Mouse (Mus musculus) liver, adult 2 months (tissue): ENCODE measurements around the gene Pknox2. TPM values are rescaled to one million over a fixed set of nuclear protein-coding genes. Genes with fewer than 3 reads are reported as not detected.

Source experiments
- DNase-seq: peaks from one replicate; pipeline ENCODE4 v3.0.0-alpha.2; 2011; ENCODE audit warnings: low read depth, low spot score; ENCODE audit errors: extremely low read depth
- H3K27ac ChIP-seq: fragments of 200-500 bp; replicated peaks from 2 replicates; pipeline ENCODE4 v1.5.1; 2012; ENCODE audit warnings: low read depth, mild to moderate bottlenecking, control low read depth, inconsistent platforms, low read length; ENCODE audit not compliant: insufficient read depth
- H3K27me3 ChIP-seq: fragments of 200-500 bp; 2 replicates; pipeline ENCODE4 v1.6.1; 2012; ENCODE audit warnings: mild to moderate bottlenecking, moderate library complexity, low read length, inconsistent platforms; ENCODE audit not compliant: control insufficient read depth, insufficient read depth
- H3K36me3 ChIP-seq: fragments of 200-500 bp; 2 replicates; pipeline ENCODE4 v1.6.1; 2012; ENCODE audit warnings: low read length, inconsistent platforms; ENCODE audit not compliant: control insufficient read depth, insufficient read depth
- H3K4me1 ChIP-seq: fragments of 200-500 bp; 2 replicates; pipeline ENCODE4 v1.6.1; 2011; ENCODE audit warnings: low read length; ENCODE audit not compliant: control insufficient read depth, insufficient read depth
- H3K4me3 ChIP-seq: fragments of 200-500 bp; 2 replicates; pipeline ENCODE4 v1.5.1; 2011; ENCODE audit warnings: low read depth, mild to moderate bottlenecking, control low read depth, low read length, moderate library complexity; ENCODE audit not compliant: insufficient read depth
- H3K79me2 ChIP-seq: fragments of 200-500 bp; 2 replicates; pipeline ENCODE4 v1.6.1; 2012; ENCODE audit warnings: inconsistent platforms, mild to moderate bottlenecking, low read length, moderate library complexity; ENCODE audit not compliant: control insufficient read depth, insufficient read depth
- H3K9ac ChIP-seq: fragments of 200-500 bp; 2 replicates; pipeline ENCODE4 v1.6.1; 2012; ENCODE audit warnings: low read depth, mild to moderate bottlenecking, control low read depth, inconsistent platforms, low read length
- CTCF ChIP-seq: fragments of 200-500 bp; IDR thresholded peaks from 2 replicates; pipeline ENCODE4 v1.5.1; 2011; ENCODE audit warnings: low read depth, low read length, control low read depth
- POLR2A ChIP-seq: fragments of 200-500 bp; IDR thresholded peaks from 2 replicates; pipeline ENCODE4 v1.6.1; 2011; ENCODE audit warnings: low read length, control low read depth; ENCODE audit not compliant: insufficient read depth; ENCODE audit errors: extremely low read depth
- whole genome bisulfite sequencing: fragments of 180-500 bp; shearing (Covaris S2); methylation state at CpG from one replicate; pipeline ENCODE4 v1.1.7; 2018; 5-methylcytosine and 5-hydroxymethylcytosine counted together
- polyA plus RNA-seq: library from polyadenylated mRNA; depleted of rRNA; stranded (reverse); fragments of >200 nt; gene quantifications from 2 replicates; pipeline ENCODE4 v1.2.3, GENCODE M21; 2012
- total RNA-seq: library from RNA; depleted of rRNA; stranded (reverse); fragments of >200 nt; gene quantifications from 2 replicates; pipeline ENCODE4 v1.2.3, GENCODE M21; 2014

Pknox2 gene
- total and polyA plus RNA-seq, 2 experiments: 0.09 to 0.42 TPM

GRCm38 (mm10) chr9:37160686-37161085 is 13.5 kb upstream of the Pknox2 start:
- Histone ChIP-seq H3K4me3 (no peak overlapping the region), H3K27me3 (peaks cover 3% of the 10 kb centered on the region; the same call in 1 of the 2 replicates), H3K4me1 (no peaks in the 10 kb centered on the region), H3K9ac (no peak overlapping the region), H3K36me3 (no peaks in the 10 kb centered on the region), H3K27ac (no peak overlapping the region), H3K79me2 (no peaks in the 10 kb centered on the region)
- WGBS: 83% methylated on average over 2 of the region's 2 CpGs
- TF ChIP-seq POLR2A (no peak), CTCF (no peak)
- DNase-seq: no peak

- Histone ChIP-seq H3K79me2 (no peaks in the 10 kb centered on the region), H3K36me3 (no peaks in the 10 kb centered on the region)
Measured at GRCm38 (mm10) chr9:37147886-37148285, 679 bp upstream of the Pknox2 start.

GRCm38 (mm10) chr9:37146603-37147358 is 426 bp downstream of the Pknox2 start:
- H3K27me3 ChIP-seq: peaks cover 2% of the 10 kb centered on the region; the same call in 1 of the 2 replicates
- H3K36me3 ChIP-seq: no peaks in the 10 kb centered on the region
- no peaks in the 10 kb centered on the region for H3K79me2 ChIP-seq
- TF ChIP-seq POLR2A: no peak
- TF ChIP-seq CTCF: no peak
- H3K4me3 ChIP-seq: peak overlapping the region; percentile 64
- peaks cover 7% of the 10 kb centered on the region; the same call in 1 of the 2 replicates for H3K4me1 ChIP-seq
- WGBS: under 1% methylated on average over 67 of the region's 75 CpGs
- H3K27ac ChIP-seq: peak overlapping the region; percentile 28
- peak overlapping the region; percentile 82 for H3K9ac ChIP-seq
- DNase-seq: peak; percentile 43

More at GRCm38 (mm10) chr9:37147886-37148285, 679 bp upstream of the Pknox2 start:
- no peak for DNase-seq
- H3K4me1 ChIP-seq: peaks cover 7% of the 10 kb centered on the region; the same call in 1 of the 2 replicates
- H3K27me3 ChIP-seq: peaks cover 2% of the 10 kb centered on the region; the same call in 1 of the 2 replicates
- no peak overlapping the region for H3K9ac ChIP-seq
- H3K27ac ChIP-seq: no peak overlapping the region
- TF ChIP-seq CTCF: no peak
- WGBS: 72% methylated on average over 4 of the region's 4 CpGs
- H3K4me3 ChIP-seq: no peak overlapping the region

- Histone ChIP-seq H3K9ac (peak overlapping the region; percentile 82), H3K4me3 (peak overlapping the region; percentile 64), H3K27ac (peak overlapping the region; percentile 28; the same call in 1 of the 2 replicates), H3K36me3 (no peaks in the 10 kb centered on the region), H3K27me3 (peaks cover 2% of the 10 kb centered on the region; the same call in 1 of the 2 replicates), H3K79me2 (no peaks in the 10 kb centered on the region), H3K4me1 (peaks cover 7% of the 10 kb centered on the region; the same call in 1 of the 2 replicates)
- peak; percentile 15 for DNase-seq
- under 1% methylated on average over 12 of the region's 12 CpGs for WGBS
- TF ChIP-seq POLR2A: no peak
- TF ChIP-seq CTCF: no peak
Measured at GRCm38 (mm10) chr9:37146353-37146602, 929 bp downstream of the Pknox2 start.

GRCm38 (mm10) chr9:37145616-37146352 is 1.4 kb downstream of the Pknox2 start:
- peaks cover 7% of the 10 kb centered on the region; the same call in 1 of the 2 replicates for H3K4me1 ChIP-seq
- peak overlapping the region; percentile 82 for H3K9ac ChIP-seq
- peaks cover 2% of the 10 kb centered on the region; the same call in 1 of the 2 replicates for H3K27me3 ChIP-seq
- no peak for TF ChIP-seq CTCF
- TF ChIP-seq POLR2A: no peak
- peak overlapping the region; percentile 28; the same call in 1 of the 2 replicates for H3K27ac ChIP-seq
- no peaks in the 10 kb centered on the region for H3K79me2 ChIP-seq
- peak overlapping the region; percentile 64 for H3K4me3 ChIP-seq
- DNase-seq: no peak
- WGBS: under 1% methylated on average over 43 of the region's 43 CpGs
- H3K36me3 ChIP-seq: no peaks in the 10 kb centered on the region
